Mouse (Mus musculus) stomach, embryonic 14.5 days (tissue): ENCODE data around the gene Gm17079. TPM values are rescaled to one million over a fixed set of nuclear protein-coding genes. Genes with fewer than 3 reads are reported as not detected.

Source experiments
- polyA plus RNA-seq: library from polyadenylated mRNA; unstranded; fragments of >200 nt; fragmentation: Nextera tagmentation; extraction: Ambion mirVana; gene quantifications from 2 replicates; pipeline ENCODE4 v1.2.1, GENCODE M21; 2014

Gene Gm17079
- polyA plus RNA-seq, 1 experiment from 2014 or later: not detected

Other genes starting within 250 kb of the Gm17079 start
- not detected in 2 replicates for gene Vmn2r89, start 243.6 kb downstream of the Gm17079 start, polyA plus RNA-seq
- gene Gm5622, start 142.7 kb downstream of the Gm17079 start, polyA plus RNA-seq: not detected in 2 replicates
- not detected in 2 replicates for gene Gm17175, start 121.4 kb downstream of the Gm17079 start, polyA plus RNA-seq
- not detected in 2 replicates for gene Gm17174, start 103.3 kb downstream of the Gm17079 start, polyA plus RNA-seq
- not detected in 2 replicates for gene Gm17078, start 84.2 kb downstream of the Gm17079 start, polyA plus RNA-seq
- not detected in 2 replicates for gene Gm4181, start 59.8 kb downstream of the Gm17079 start, polyA plus RNA-seq
- not detected in 2 replicates for gene Gm5800, start 21.7 kb upstream of the Gm17079 start, polyA plus RNA-seq
- gene Ang4, start 78.1 kb upstream of the Gm17079 start, polyA plus RNA-seq: not detected in 2 replicates
- not detected in 2 replicates for gene AY358078, start 104.6 kb upstream of the Gm17079 start, polyA plus RNA-seq
- not detected in 2 replicates for gene Ear6, start 158.2 kb upstream of the Gm17079 start, polyA plus RNA-seq
- 56.3 and 63.4 TPM in 2 replicates for gene Mettl17, start 189.4 kb upstream of the Gm17079 start, polyA plus RNA-seq
- 0.30 and 0.55 TPM in 2 replicates for gene Slc39a2, start 197.4 kb upstream of the Gm17079 start, polyA plus RNA-seq
- 54.6 and 59.3 TPM in 2 replicates for gene Ndrg2, start 218.7 kb upstream of the Gm17079 start, polyA plus RNA-seq
- gene Tppp2, start 223.0 kb upstream of the Gm17079 start, polyA plus RNA-seq: not detected in 2 replicates
- not detected in 2 replicates for gene Rnase13, start 227.3 kb upstream of the Gm17079 start, polyA plus RNA-seq